ENCODE assay signal across 10 mouse cellular contexts in genomic region chr2:167055386-167055785, GRCm38 (mm10). TPM values are rescaled to one million over a fixed set of nuclear protein-coding genes. Genes with fewer than 3 reads are reported as not detected.
DNase-seq lines count a peak whose midpoint lies in the region; ATAC-seq lines count a peak whose summit lies in the region.
"Had no signal": no experiment of that assay in that cellular context is flagged by ENCODE, and none has a peak within 500 bp of the region (broad histone marks: within the 10 kb centered on the region; RNA-seq: fewer than 3 reads in every experiment).

No protein-coding gene starts in this region.

- no peak overlapping the region for H3K9ac ChIP-seq in neural tube, embryonic 15.5 days (replicated peaks)

- no peak overlapping the region for H3K4me2 ChIP-seq in neural tube, embryonic 15.5 days

- ATAC-seq in neural tube, embryonic 15.5 days (ENCODE audit: low FRiP score), result no peak

- H3K36me3 ChIP-seq in heart, embryonic 10.5 days, result peaks cover 66% of the 10 kb centered on the region
- peaks cover 79% of the 10 kb centered on the region for H3K36me3 ChIP-seq in embryonic facial prominence, embryonic 10.5 days (replicated peaks)
- peaks cover 54% of the 10 kb centered on the region for H3K36me3 ChIP-seq in neural tube, embryonic 15.5 days

- 91% methylated on average over 15 of the region's 15 CpGs for WGBS in heart, embryonic 10.5 days
- 94% methylated on average over 15 of the region's 15 CpGs for WGBS in embryonic facial prominence, embryonic 10.5 days
- 76% methylated on average over 15 of the region's 15 CpGs for WGBS in neural tube, embryonic 15.5 days

- no peaks in the 10 kb centered on the region for H3K9me3 ChIP-seq in heart, embryonic 10.5 days
- H3K9me3 ChIP-seq in embryonic facial prominence, embryonic 10.5 days, result no peaks in the 10 kb centered on the region
- H3K9me3 ChIP-seq in neural tube, embryonic 15.5 days (replicated peaks), result no peaks in the 10 kb centered on the region
- H3K9me3 ChIP-seq: midbrain, embryonic 10.5 days had no signal

- no peaks in the 10 kb centered on the region for H3K27me3 ChIP-seq in heart, embryonic 10.5 days (ENCODE audit: insufficient read depth, poor library complexity, severe bottlenecking)
- H3K27me3 ChIP-seq in embryonic facial prominence, embryonic 10.5 days (replicated peaks; ENCODE audit: low read depth, poor library complexity, severe bottlenecking), result no peaks in the 10 kb centered on the region
- H3K27me3 ChIP-seq in neural tube, embryonic 15.5 days (replicated peaks), result no peaks in the 10 kb centered on the region

- H3K4me3 ChIP-seq in heart, embryonic 10.5 days, result no peak overlapping the region
- H3K4me3 ChIP-seq in embryonic facial prominence, embryonic 10.5 days, result no peak overlapping the region
- no peak overlapping the region for H3K4me3 ChIP-seq in neural tube, embryonic 15.5 days (replicated peaks)
- H3K4me3 ChIP-seq: erythroblast, embryonic 14.5 days; midbrain, embryonic 10.5 days had no signal

- DNase-seq in heart, adult 11 months, result peak; percentile 99
- DNase-seq in heart, embryonic 10.5 days (ENCODE audit: low spot score), result no peak
- peak; percentile 63 for DNase-seq in urinary bladder, postnatal 14 days (ENCODE audit: low spot score)
- DNase-seq in urinary bladder, postnatal 10 days (ENCODE audit: low spot score), result no peak
- DNase-seq in kidney, postnatal 4 days, result peak; percentile 55 to 70
- peak; percentile 84 for DNase-seq in testis, postnatal 14 days (ENCODE audit: low spot score)
- DNase-seq in embryonic facial prominence, embryonic 10.5 days (ENCODE audit: low spot score), result no peak

- H3K27ac ChIP-seq in heart, embryonic 10.5 days, result no peak overlapping the region
- H3K27ac ChIP-seq in embryonic facial prominence, embryonic 10.5 days (replicated peaks), result no peak overlapping the region
- no peak overlapping the region for H3K27ac ChIP-seq in neural tube, embryonic 15.5 days (replicated peaks)
- H3K27ac ChIP-seq: midbrain, embryonic 10.5 days had no signal

- H3K4me1 ChIP-seq in heart, embryonic 10.5 days, result peaks cover 8% of the 10 kb centered on the region; the same call in 1 of the 2 replicates
- peaks cover 28% of the 10 kb centered on the region for H3K4me1 ChIP-seq in embryonic facial prominence, embryonic 10.5 days
- H3K4me1 ChIP-seq in neural tube, embryonic 15.5 days, result peaks cover 34% of the 10 kb centered on the region

RNA-seq across cellular contexts. Expression of gene Znfx1, which starts 7.4 kb away (rescaled TPM):
- polyA plus RNA-seq in heart, embryonic 10.5 days (2016; fragmentation: Nextera tagmentation; extraction: Ambion mirVana), result 6.5 and 7.3 TPM in 2 replicates
- 6.4 and 7.0 TPM in 2 replicates for polyA plus RNA-seq in embryonic facial prominence, embryonic 10.5 days (2016; fragmentation: Nextera tagmentation; extraction: Ambion mirVana)
- 8.4 and 8.8 TPM in 2 replicates for polyA plus RNA-seq in neural tube, embryonic 15.5 days (2015; fragmentation: Nextera tagmentation; extraction: Ambion mirVana)

RNA-seq across cellular contexts. Expression of gene Ddx27, which starts 40.4 kb away (rescaled TPM):
- 46.4 and 59.4 TPM in 2 replicates for polyA plus RNA-seq in heart, embryonic 10.5 days (2016; fragmentation: Nextera tagmentation; extraction: Ambion mirVana)
- polyA plus RNA-seq in embryonic facial prominence, embryonic 10.5 days (2016; fragmentation: Nextera tagmentation; extraction: Ambion mirVana), result 69.0 and 69.9 TPM in 2 replicates
- polyA plus RNA-seq in neural tube, embryonic 15.5 days (2015; fragmentation: Nextera tagmentation; extraction: Ambion mirVana), result 32.5 and 42.8 TPM in 2 replicates

RNA-seq across cellular contexts. Expression of gene Stau1, which starts 59.3 kb away (rescaled TPM):
- 60.3 and 69.0 TPM in 2 replicates for polyA plus RNA-seq in heart, embryonic 10.5 days (2016; fragmentation: Nextera tagmentation; extraction: Ambion mirVana)
- polyA plus RNA-seq in embryonic facial prominence, embryonic 10.5 days (2016; fragmentation: Nextera tagmentation; extraction: Ambion mirVana), result 96.1 and 96.8 TPM in 2 replicates
- polyA plus RNA-seq in neural tube, embryonic 15.5 days (2015; fragmentation: Nextera tagmentation; extraction: Ambion mirVana), result 96.6 and 103 TPM in 2 replicates

Comparison
In these comparisons a context has a peak if more than half of its experiments do, and no peak if none do; other contexts are left out.
1. DNase-seq: peak in heart, adult 11 months (single experiment), urinary bladder, postnatal 14 days (single experiment), kidney, postnatal 4 days (2 of 2) and testis, postnatal 14 days (single experiment); none in heart, embryonic 10.5 days (single experiment), urinary bladder, postnatal 10 days (single experiment) and embryonic facial prominence, embryonic 10.5 days (single experiment).